Mouse (Mus musculus) heart, embryonic 15.5 days (tissue): Measurements from ENCODE around the gene Spata21. TPM values are rescaled to one million over a fixed set of nuclear protein-coding genes. Genes with fewer than 3 reads are reported as not detected.

Source experiments
- ATAC-seq: fragments of 200-750 bp; cut with Nextera tagmentation; replicated peaks from 2 replicates; pipeline ENCODE4 v1.8.0; 2017; ENCODE audit warnings: low read depth, moderate TSS enrichment; ENCODE audit not compliant: insufficient number of reproducible peaks, insufficient read depth, low FRiP score
- H3K27ac ChIP-seq: fragments of 300-500 bp; sonication (generic); 2 replicates; pipeline ENCODE4 v1.5.1; 2015; ENCODE audit warnings: mild to moderate bottlenecking, inconsistent platforms
- H3K27me3 ChIP-seq: fragments of 300-500 bp; sonication (generic); 2 replicates; pipeline ENCODE4 v1.6.1; 2015; ENCODE audit warnings: inconsistent platforms
- H3K36me3 ChIP-seq: fragments of 300-500 bp; sonication (generic); 2 replicates; pipeline ENCODE4 v1.6.1; 2015; ENCODE audit warnings: mild to moderate bottlenecking, inconsistent platforms
- H3K4me1 ChIP-seq: fragments of 300-500 bp; sonication (generic); replicated peaks from 2 replicates; pipeline ENCODE4 v1.6.1; 2015; ENCODE audit warnings: inconsistent platforms
- H3K4me2 ChIP-seq: fragments of 300-500 bp; sonication (generic); 2 replicates; pipeline ENCODE4 v1.6.1; 2015; ENCODE audit warnings: inconsistent platforms, mild to moderate bottlenecking, moderate library complexity
- H3K4me3 ChIP-seq: fragments of 300-500 bp; sonication (generic); 2 replicates; pipeline ENCODE4 v1.5.1; 2015; ENCODE audit warnings: mild to moderate bottlenecking, inconsistent platforms
- H3K9ac ChIP-seq: fragments of 300-500 bp; sonication (generic); 2 replicates; pipeline ENCODE4 v1.6.1; 2015; ENCODE audit warnings: mild to moderate bottlenecking, inconsistent platforms
- H3K9me3 ChIP-seq: fragments of 300-500 bp; sonication (generic); replicated peaks from 2 replicates; pipeline ENCODE4 v1.6.1; 2016; ENCODE audit warnings: inconsistent platforms
- WGBS: fragments of 180-500 bp; shearing (Covaris S2); methylation state at CpG from one replicate; pipeline ENCODE4 v1.1.7; 2015; ENCODE audit warnings: mixed read lengths; 5-methylcytosine and 5-hydroxymethylcytosine counted together
- polyA plus RNA-seq: library from polyadenylated mRNA; unstranded; fragments of >200 nt; fragmentation: Nextera tagmentation; extraction: Ambion mirVana; gene quantifications from 2 replicates; pipeline ENCODE4 v1.2.1, GENCODE M21; 2015

Gene Spata21
- 0.26 TPM in 1 of 2 replicates, not detected in the other for polyA plus RNA-seq

- no peak for ATAC-seq
- H3K27ac ChIP-seq: no peak within 1 kb of the TSS
- no peak within 1 kb of the TSS for H3K4me3 ChIP-seq
- no peaks in the 10 kb centered on the region for H3K9me3 ChIP-seq
- no peaks in the 10 kb centered on the region for H3K27me3 ChIP-seq
- 71% methylated on average over 6 of the region's 6 CpGs for WGBS
- H3K36me3 ChIP-seq: no peaks in the 10 kb centered on the region
- no peaks in the 10 kb centered on the region; the same call in 1 of the 2 replicates for H3K4me1 ChIP-seq
- H3K4me2 ChIP-seq: no peak within 1 kb of the TSS
- no peak within 1 kb of the TSS for H3K9ac ChIP-seq
Observed at GRCm38 (mm10) chr4:141088033-141088432, at the start of gene Spata21. Gene Spata21, plus strand, starts transcription at chr4:141088333.

- Histone ChIP-seq H3K36me3 (peaks cover 7% of the 10 kb centered on the region; the same call in 1 of the 2 replicates), H3K27ac (no peak overlapping the region), H3K4me2 (no peak overlapping the region), H3K27me3 (no peaks in the 10 kb centered on the region), H3K9me3 (no peaks in the 10 kb centered on the region), H3K9ac (no peak overlapping the region), H3K4me3 (no peak overlapping the region), H3K4me1 (peaks cover 7% of the 10 kb centered on the region)
- ATAC-seq: no peak
- WGBS: 45% methylated on average over 12 of the region's 12 CpGs
Observed at GRCm38 (mm10) chr4:141041117-141041516, 47.0 kb upstream of the Spata21 start.

DNA sequence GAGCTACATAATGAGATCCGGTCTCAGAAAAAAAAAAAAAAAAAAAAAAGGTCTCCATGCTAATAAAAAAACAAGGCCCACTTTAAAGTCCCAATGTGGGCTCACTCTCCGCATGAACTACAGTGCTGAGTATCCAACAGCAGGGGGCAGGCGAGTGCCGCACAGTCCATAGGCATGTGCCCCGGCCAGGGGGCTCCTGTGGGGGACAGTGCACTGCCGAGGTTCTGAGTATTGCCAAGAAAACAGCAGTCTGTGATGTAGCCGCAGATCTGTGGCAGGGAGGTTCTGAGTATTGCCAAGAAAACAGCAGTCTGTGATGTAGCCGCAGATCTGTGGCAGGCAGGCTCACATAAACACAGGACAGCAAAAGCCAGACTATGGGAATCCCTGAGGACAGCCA lies 43.3 kb upstream of the Spata21 start:
- no peak for ATAC-seq
- Histone ChIP-seq H3K9ac (no peak overlapping the region), H3K4me2 (no peak overlapping the region), H3K9me3 (no peaks in the 10 kb centered on the region), H3K27me3 (no peaks in the 10 kb centered on the region), H3K36me3 (no peaks in the 10 kb centered on the region; the same call in 1 of the 2 replicates), H3K4me1 (peaks cover 7% of the 10 kb centered on the region), H3K27ac (peak overlapping the region; percentile 11; the same call in 1 of the 2 replicates), H3K4me3 (no peak overlapping the region)
- 14% methylated on average over 8 of the region's 8 CpGs for WGBS

- H3K4me1 ChIP-seq: peaks cover 23% of the 10 kb centered on the region
- H3K27me3 ChIP-seq: no peaks in the 10 kb centered on the region
- H3K4me2 ChIP-seq: no peak overlapping the region
- no peaks in the 10 kb centered on the region for H3K36me3 ChIP-seq
- H3K9ac ChIP-seq: no peak overlapping the region
- no peaks in the 10 kb centered on the region for H3K9me3 ChIP-seq
- no peak overlapping the region for H3K4me3 ChIP-seq
- no peak overlapping the region for H3K27ac ChIP-seq
- WGBS: 85% methylated on average over 17 of the region's 17 CpGs
- ATAC-seq: no peak
Observed at GRCm38 (mm10) chr4:141048810-141049475, 39.2 kb upstream of the Spata21 start.

GRCm38 (mm10) chr4:141049476-141049835 lies 38.7 kb upstream of the Spata21 start:
- 58% methylated on average over 4 of the region's 4 CpGs for WGBS
- no peak overlapping the region for H3K4me2 ChIP-seq
- no peaks in the 10 kb centered on the region for H3K36me3 ChIP-seq
- H3K27ac ChIP-seq: no peak overlapping the region
- H3K27me3 ChIP-seq: no peaks in the 10 kb centered on the region
- no peak overlapping the region for H3K9ac ChIP-seq
- no peak for ATAC-seq
- H3K4me1 ChIP-seq: peaks cover 26% of the 10 kb centered on the region
- no peaks in the 10 kb centered on the region for H3K9me3 ChIP-seq
- no peak overlapping the region for H3K4me3 ChIP-seq

DNA sequence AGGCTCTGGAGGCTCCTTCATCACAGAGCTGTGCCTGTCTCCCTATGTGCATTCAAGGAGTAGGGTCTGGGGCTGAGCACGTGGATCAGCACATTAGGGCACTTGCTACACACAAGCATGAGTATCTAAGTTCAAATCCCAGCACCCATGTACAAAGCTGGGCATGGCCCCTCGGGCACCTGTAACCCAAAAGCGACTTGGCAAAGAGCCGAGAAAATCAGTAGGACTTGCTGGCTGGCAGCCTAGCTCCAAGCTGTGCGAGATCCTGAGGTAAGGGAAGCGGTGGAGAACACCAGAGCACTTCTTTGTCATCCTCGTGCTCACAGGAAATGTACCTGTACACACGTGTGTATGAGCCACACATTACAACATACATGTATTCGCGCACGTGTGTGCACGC lies 35.7 kb upstream of the Spata21 start:
- Histone ChIP-seq H3K4me1 (peaks cover 23% of the 10 kb centered on the region), H3K36me3 (peaks cover 14% of the 10 kb centered on the region; the same call in 1 of the 2 replicates), H3K4me3 (no peak overlapping the region), H3K9ac (no peak overlapping the region), H3K27ac (peak overlapping the region; percentile 56; the same call in 1 of the 2 replicates), H3K27me3 (no peaks in the 10 kb centered on the region), H3K9me3 (no peaks in the 10 kb centered on the region), H3K4me2 (no peak overlapping the region)
- ATAC-seq: no peak
- WGBS: 84% methylated on average over 12 of the region's 12 CpGs

GRCm38 (mm10) chr4:141053138-141053537 lies 35.0 kb upstream of the Spata21 start:
- peak overlapping the region; percentile 22 for H3K4me3 ChIP-seq

DNA sequence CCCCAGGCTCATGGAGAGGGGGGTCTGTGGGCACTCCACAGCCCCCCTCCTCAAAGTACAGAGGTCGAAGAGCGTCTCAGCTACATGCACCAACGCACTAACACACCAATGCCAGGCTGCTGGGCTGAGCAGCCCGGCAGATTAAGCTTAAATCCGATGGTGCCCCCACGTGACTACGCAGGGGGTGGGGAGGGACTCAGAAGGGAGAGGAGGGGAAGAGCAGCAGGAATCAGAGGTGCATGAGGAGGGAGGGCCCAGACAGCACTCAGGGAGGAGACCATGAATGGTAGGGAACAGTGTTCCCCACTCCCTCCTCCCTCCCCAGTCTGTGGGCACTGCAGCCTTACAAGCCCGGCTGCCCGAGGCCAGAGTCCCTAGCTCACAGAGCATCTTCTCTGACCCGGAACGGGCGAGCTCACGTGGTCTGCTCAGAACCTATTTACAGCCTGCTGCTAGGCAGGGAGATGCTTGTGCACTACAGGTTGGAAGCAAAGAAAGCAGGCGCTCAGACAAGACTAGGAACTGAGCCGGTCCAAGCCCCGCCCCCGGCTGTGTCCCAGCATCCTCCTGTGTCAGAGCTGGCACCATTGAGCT lies 34.5 kb upstream of the Spata21 start:
- Histone ChIP-seq H3K27ac (peak overlapping the region; percentile 56), H3K27me3 (no peaks in the 10 kb centered on the region), H3K4me3 (peak overlapping the region; percentile 22), H3K9ac (peak overlapping the region; percentile 23; the same call in 1 of the 2 replicates), H3K36me3 (peaks cover 15% of the 10 kb centered on the region; the same call in 1 of the 2 replicates), H3K4me1 (peaks cover 23% of the 10 kb centered on the region), H3K9me3 (no peaks in the 10 kb centered on the region), H3K4me2 (peak overlapping the region; percentile 50)
- ATAC-seq: peak; percentile 48
- 38% methylated on average over 17 of the region's 17 CpGs for WGBS

More at GRCm38 (mm10) chr4:141053138-141053537, 35.0 kb upstream of the Spata21 start:
- no peak for ATAC-seq
- peaks cover 15% of the 10 kb centered on the region; the same call in 1 of the 2 replicates for H3K36me3 ChIP-seq
- no peaks in the 10 kb centered on the region for H3K27me3 ChIP-seq
- H3K4me1 ChIP-seq: peaks cover 23% of the 10 kb centered on the region
- H3K9ac ChIP-seq: peak overlapping the region; percentile 23; the same call in 1 of the 2 replicates
- WGBS: 46% methylated on average over 8 of the region's 8 CpGs
- H3K9me3 ChIP-seq: no peaks in the 10 kb centered on the region
- H3K27ac ChIP-seq: peak overlapping the region; percentile 56
- peak overlapping the region; percentile 50 for H3K4me2 ChIP-seq

DNA sequence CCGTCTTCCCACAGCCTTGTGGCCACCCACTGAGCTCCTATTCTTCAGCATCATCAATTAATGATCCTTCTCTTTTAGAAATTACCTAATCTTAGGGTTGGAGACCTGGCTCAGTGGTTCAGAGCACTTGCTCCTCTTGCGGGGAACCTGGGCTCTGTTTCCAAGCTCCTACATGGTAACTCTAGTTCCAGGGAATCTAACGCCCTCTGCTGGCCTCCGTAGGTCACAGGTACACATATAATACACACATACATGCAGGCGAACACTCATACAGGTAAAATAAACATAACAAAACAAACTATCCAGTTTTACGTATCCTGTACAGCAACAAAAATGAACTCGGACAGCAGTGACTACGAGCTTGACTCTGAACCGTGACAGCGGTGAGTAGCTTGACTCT lies 31.2 kb upstream of the Spata21 start:
- Histone ChIP-seq H3K4me3 (no peak overlapping the region), H3K9ac (no peak overlapping the region), H3K36me3 (peaks cover 15% of the 10 kb centered on the region; the same call in 1 of the 2 replicates), H3K4me2 (no peak overlapping the region), H3K27ac (no peak overlapping the region), H3K9me3 (no peaks in the 10 kb centered on the region), H3K27me3 (no peaks in the 10 kb centered on the region), H3K4me1 (peaks cover 40% of the 10 kb centered on the region)
- WGBS: 93% methylated on average over 10 of the region's 10 CpGs
- ATAC-seq: no peak

GRCm38 (mm10) chr4:141058835-141059234 lies 29.3 kb upstream of the Spata21 start:
- WGBS: 70% methylated on average over 9 of the region's 9 CpGs
- Histone ChIP-seq H3K9me3 (no peaks in the 10 kb centered on the region), H3K4me2 (no peak overlapping the region), H3K4me3 (no peak overlapping the region), H3K9ac (no peak overlapping the region), H3K27me3 (no peaks in the 10 kb centered on the region), H3K36me3 (peaks cover 15% of the 10 kb centered on the region; the same call in 1 of the 2 replicates), H3K27ac (no peak overlapping the region), H3K4me1 (peaks cover 21% of the 10 kb centered on the region)
- no peak for ATAC-seq

GRCm38 (mm10) chr4:141059616-141060425 lies 28.3 kb upstream of the Spata21 start:
- H3K4me3 ChIP-seq: peak overlapping the region; percentile 76
- WGBS: 3% methylated on average over 29 of the region's 32 CpGs
- no peaks in the 10 kb centered on the region for H3K9me3 ChIP-seq
- ATAC-seq: no peak; the same call in 1 of the 2 replicates
- peaks cover 15% of the 10 kb centered on the region; the same call in 1 of the 2 replicates for H3K36me3 ChIP-seq
- H3K27me3 ChIP-seq: no peaks in the 10 kb centered on the region
- H3K9ac ChIP-seq: peak overlapping the region; percentile 82
- peaks cover 22% of the 10 kb centered on the region for H3K4me1 ChIP-seq
- H3K27ac ChIP-seq: peak overlapping the region; percentile 91
- peak overlapping the region; percentile 74 for H3K4me2 ChIP-seq
